Mouse (Mus musculus) kidney, postnatal 0 days (tissue): ENCODE results near the gene Ptgs1. TPM values are rescaled to one million over a fixed set of nuclear protein-coding genes. Genes with fewer than 3 reads are reported as not detected.

Experiments used
- ATAC-seq: fragments of 200-750 bp; cut with Nextera tagmentation; replicated peaks from 2 replicates; pipeline ENCODE4 v1.8.0; 2017; ENCODE audit warnings: low read depth, moderate number of reproducible peaks, moderate TSS enrichment, moderate library complexity; ENCODE audit not compliant: low FRiP score
- DNase-seq: peaks from one replicate; pipeline ENCODE4 v3.0.0-alpha.2; 2016; ENCODE audit warnings: low spot score
- H3K27ac ChIP-seq: fragments of 300-500 bp; sonication (generic); 2 replicates; pipeline ENCODE4 v1.5.1; 2014; ENCODE audit warnings: mild to moderate bottlenecking
- H3K27me3 ChIP-seq: fragments of 300-500 bp; sonication (generic); 2 replicates; pipeline ENCODE4 v1.6.1; 2014; ENCODE audit warnings: low read length, mixed read lengths; ENCODE audit not compliant: insufficient read depth
- H3K36me3 ChIP-seq: fragments of 300-500 bp; sonication (generic); 2 replicates; pipeline ENCODE4 v1.6.1; 2014; ENCODE audit warnings: low read length, mixed read lengths; ENCODE audit not compliant: insufficient read depth
- H3K4me1 ChIP-seq: fragments of 300-500 bp; sonication (generic); replicated peaks from 2 replicates; pipeline ENCODE4 v1.6.1; 2014; ENCODE audit warnings: antibody characterized with exemption, low read length, mixed read lengths; ENCODE audit not compliant: insufficient read depth
- H3K4me2 ChIP-seq: fragments of 300-500 bp; sonication (generic); 2 replicates; pipeline ENCODE4 v1.6.1; 2014; ENCODE audit warnings: mild to moderate bottlenecking, low read length, moderate library complexity, mixed read lengths
- H3K4me3 ChIP-seq: fragments of 300-500 bp; sonication (generic); replicated peaks from 2 replicates; pipeline ENCODE4 v1.5.1; 2014; ENCODE audit warnings: low read depth, low read length
- H3K9ac ChIP-seq: fragments of 300-500 bp; sonication (generic); 2 replicates; pipeline ENCODE4 v1.6.1; 2014; ENCODE audit warnings: low read depth, low read length
- H3K9me3 ChIP-seq: fragments of 300-500 bp; sonication (generic); replicated peaks from 2 replicates; pipeline ENCODE4 v1.6.1; 2016; ENCODE audit warnings: low read length, inconsistent platforms, mixed read lengths
- CTCF ChIP-seq: IDR thresholded peaks from 2 replicates; pipeline ENCODE4 v1.5.1; 2016; ENCODE audit warnings: antibody characterized with exemption, low read depth, mild to moderate bottlenecking, moderate library complexity
- WGBS: fragments of 180-500 bp; shearing (Covaris S2); extraction: QIAGEN DNeasy Blood & Tissue Kit; methylation state at CpG from one replicate; pipeline ENCODE4 v1.1.7; 2014; 5-methylcytosine and 5-hydroxymethylcytosine counted together
- polyA plus RNA-seq: library from polyadenylated mRNA; unstranded; fragments of >200 nt; fragmentation: Nextera tagmentation; extraction: Ambion mirVana; gene quantifications from 2 replicates; pipeline ENCODE4 v1.2.1, GENCODE M21; 2015

The Ptgs1 gene
- polyA plus RNA-seq, 1 experiment from 2014 or later = 41.9 TPM

GRCm38 (mm10) chr2:36216953-36217573, 13.2 kb upstream of the Ptgs1 start:
- H3K4me3 ChIP-seq = no peak overlapping the region
- no peaks in the 10 kb centered on the region for H3K9me3 ChIP-seq
- peaks cover 18% of the 10 kb centered on the region; the same call in 1 of the 2 replicates for H3K4me1 ChIP-seq
- H3K27ac ChIP-seq = peak overlapping the region; percentile 77
- H3K9ac ChIP-seq = no peak overlapping the region
- H3K27me3 ChIP-seq = no peaks in the 10 kb centered on the region
- TF ChIP-seq CTCF = no peak
- 39% methylated on average over 4 of the region's 4 CpGs for WGBS
- peak overlapping the region; percentile 21; the same call in 1 of the 2 replicates for H3K4me2 ChIP-seq
- no peaks in the 10 kb centered on the region for H3K36me3 ChIP-seq
- peak; percentile 55 for ATAC-seq
- no peak for DNase-seq

GRCm38 (mm10) chr2:36217692-36218233, 12.5 kb upstream of the Ptgs1 start:
- 36% methylated on average over 5 of the region's 5 CpGs for WGBS
- ATAC-seq = no peak
- no peaks in the 10 kb centered on the region for H3K36me3 ChIP-seq
- no peaks in the 10 kb centered on the region for H3K9me3 ChIP-seq
- DNase-seq = no peak
- H3K4me2 ChIP-seq = no peak overlapping the region
- H3K27me3 ChIP-seq = no peaks in the 10 kb centered on the region
- TF ChIP-seq CTCF = no peak
- H3K4me3 ChIP-seq = no peak overlapping the region
- H3K27ac ChIP-seq = peak overlapping the region; percentile 77
- H3K9ac ChIP-seq = no peak overlapping the region
- peaks cover 18% of the 10 kb centered on the region; the same call in 1 of the 2 replicates for H3K4me1 ChIP-seq

GRCm38 (mm10) chr2:36220106-36220505, 10.1 kb upstream of the Ptgs1 start:
- WGBS = 85% methylated on average over 8 of the region's 8 CpGs
- no peak for DNase-seq
- H3K9me3 ChIP-seq = no peaks in the 10 kb centered on the region
- H3K4me1 ChIP-seq = peaks cover 18% of the 10 kb centered on the region; the same call in 1 of the 2 replicates
- H3K4me2 ChIP-seq = no peak overlapping the region
- no peak overlapping the region for H3K4me3 ChIP-seq
- no peak for ATAC-seq
- no peaks in the 10 kb centered on the region for H3K36me3 ChIP-seq
- no peak overlapping the region for H3K27ac ChIP-seq
- H3K27me3 ChIP-seq = no peaks in the 10 kb centered on the region
- TF ChIP-seq CTCF = no peak
- H3K9ac ChIP-seq = no peak overlapping the region

GRCm38 (mm10) chr2:36220891-36221290, 9.3 kb upstream of the Ptgs1 start:
- no peaks in the 10 kb centered on the region for H3K9me3 ChIP-seq
- no peaks in the 10 kb centered on the region for H3K36me3 ChIP-seq
- H3K4me3 ChIP-seq = no peak overlapping the region
- no peaks in the 10 kb centered on the region for H3K27me3 ChIP-seq
- H3K4me1 ChIP-seq = peaks cover 18% of the 10 kb centered on the region; the same call in 1 of the 2 replicates
- no peak for DNase-seq
- no peak overlapping the region for H3K9ac ChIP-seq
- ATAC-seq = no peak
- H3K4me2 ChIP-seq = no peak overlapping the region
- 75% methylated on average over 4 of the region's 4 CpGs for WGBS
- no peak for TF ChIP-seq CTCF
- no peak overlapping the region for H3K27ac ChIP-seq

- Histone ChIP-seq H3K27ac (no peak overlapping the region), H3K36me3 (no peaks in the 10 kb centered on the region), H3K9me3 (no peaks in the 10 kb centered on the region), H3K4me1 (peaks cover 8% of the 10 kb centered on the region; the same call in 1 of the 2 replicates), H3K9ac (no peak overlapping the region), H3K4me2 (no peak overlapping the region), H3K4me3 (no peak overlapping the region), H3K27me3 (no peaks in the 10 kb centered on the region)
- ATAC-seq = no peak
- WGBS = 58% methylated on average over 7 of the region's 7 CpGs
- DNase-seq = no peak
- no peak for TF ChIP-seq CTCF
These were observed 7.9 kb upstream of the Ptgs1 start for GRCm38 (mm10) chr2:36222168-36222848.

- Histone ChIP-seq H3K9ac (no peak overlapping the region), H3K4me2 (no peak overlapping the region), H3K27me3 (no peaks in the 10 kb centered on the region), H3K27ac (no peak overlapping the region), H3K9me3 (no peaks in the 10 kb centered on the region), H3K4me1 (no peaks in the 10 kb centered on the region), H3K4me3 (no peak overlapping the region), H3K36me3 (no peaks in the 10 kb centered on the region)
- ATAC-seq (no peak), DNase-seq (no peak)
- no peak for TF ChIP-seq CTCF
These were observed 6.8 kb upstream of the Ptgs1 start for GRCm38 (mm10) chr2:36223436-36223835.
